Mouse (Mus musculus) MEL (cell line): ENCODE results near the gene Frmd4a. TPM values are rescaled to one million over a fixed set of nuclear protein-coding genes. Genes with fewer than 3 reads are reported as not detected.
A peak's percentile ranks its signal among the peaks of the same experiment; 100 is the strongest.

Source experiments
- DNase-seq: peaks from one replicate; pipeline ENCODE4 v3.0.0; 2011; ENCODE audit warnings: low read depth, low spot score
- H3K27ac ChIP-seq: 2 replicates; pipeline ENCODE4 v1.5.1; 2012; ENCODE audit warnings: low read depth, mild to moderate bottlenecking, control low read depth, low read length, moderate library complexity; ENCODE audit not compliant: control insufficient read depth
- H3K27me3 ChIP-seq, 2 experiments: fragments of 150-350 bp in 1 of 2; sonication (generic) in 1 of 2; 2 replicates each; pipeline ENCODE4 v1.6.1; 2012; ENCODE audit warnings: low read length in 2 of 2, mild to moderate bottlenecking in 2 of 2, improper control_type of control experiment in 1 of 2, moderate library complexity in 1 of 2; ENCODE audit not compliant: insufficient read depth in 2 of 2, control insufficient read depth in 1 of 2
- H3K36me3 ChIP-seq, 2 experiments: 2 replicates each; pipeline ENCODE4 v1.6.1; 2012 to 2014; ENCODE audit warnings: low read length in 2 of 2, improper control_type of control experiment in 1 of 2, inconsistent platforms in 1 of 2, mild to moderate bottlenecking in 1 of 2; ENCODE audit not compliant: insufficient read depth in 2 of 2, control insufficient read depth in 1 of 2
- H3K4me1 ChIP-seq, 2 experiments: fragments of 150-350 bp in 1 of 2; sonication (generic) in 1 of 2; 2 replicates each; pipeline ENCODE4 v1.6.1; 2012; ENCODE audit warnings: low read length in 2 of 2, improper control_type of control experiment in 1 of 2, mild to moderate bottlenecking in 1 of 2; ENCODE audit not compliant: insufficient read depth in 2 of 2, control insufficient read depth in 1 of 2
- H3K4me3 ChIP-seq, 2 experiments: fragments of 150-350 bp in 1 of 2; sonication (generic) in 1 of 2; 2 replicates each; pipeline ENCODE4 v1.5.1; 2012; ENCODE audit warnings: low read depth in 2 of 2, low read length in 2 of 2, mild to moderate bottlenecking in 2 of 2, moderate library complexity in 2 of 2, control low read depth in 1 of 2, improper control_type of control experiment in 1 of 2; ENCODE audit not compliant: control insufficient read depth in 1 of 2, insufficient read depth in 1 of 2
- H3K79me2 ChIP-seq: 2 replicates; pipeline ENCODE4 v1.6.1; 2012; ENCODE audit warnings: mild to moderate bottlenecking, low read length, moderate library complexity; ENCODE audit not compliant: control insufficient read depth, poor library complexity, insufficient read depth
- H3K9ac ChIP-seq: 2 replicates; pipeline ENCODE4 v1.6.1; 2012; ENCODE audit warnings: low read depth, mild to moderate bottlenecking, control low read depth, low read length, moderate library complexity; ENCODE audit not compliant: control insufficient read depth, poor library complexity, severe bottlenecking
- H3K9me3 ChIP-seq: fragments of 150-350 bp; sonication (generic); replicated peaks from 2 replicates; pipeline ENCODE4 v1.6.1; 2012; ENCODE audit warnings: mild to moderate bottlenecking, low read length, improper control_type of control experiment, moderate library complexity; ENCODE audit not compliant: insufficient read depth
- ETS1 ChIP-seq: IDR thresholded peaks from 2 replicates; pipeline ENCODE4 v1.6.1; 2012; ENCODE audit warnings: low read depth, mild to moderate bottlenecking, inconsistent platforms, low read length, improper control_type of control experiment, moderate library complexity
- MAX ChIP-seq: IDR thresholded peaks from 2 replicates; pipeline ENCODE4 v1.6.1; 2011; ENCODE audit warnings: low read length, improper control_type of control experiment
- MYB ChIP-seq: IDR thresholded peaks from 2 replicates; pipeline ENCODE4 v1.6.1; 2011; ENCODE audit warnings: mild to moderate bottlenecking, low read depth, low read length, improper control_type of control experiment
- POLR2AphosphoS5 ChIP-seq: IDR thresholded peaks from 2 replicates; pipeline ENCODE4 v1.6.1; 2012; ENCODE audit warnings: low read depth, borderline replicate concordance, mild to moderate bottlenecking, inconsistent platforms, low read length, moderate library complexity, mixed read lengths
- RAD21 ChIP-seq: IDR thresholded peaks from 2 replicates; pipeline ENCODE4 v1.6.1; 2011; ENCODE audit warnings: mild to moderate bottlenecking, low read depth, low read length, improper control_type of control experiment
- RCOR1 ChIP-seq: IDR thresholded peaks from 2 replicates; pipeline ENCODE4 v1.6.1; 2012; ENCODE audit warnings: low read depth, mild to moderate bottlenecking, inconsistent platforms, low read length, improper control_type of control experiment
- TBP ChIP-seq: IDR thresholded peaks from 2 replicates; pipeline ENCODE4 v1.8.0; 2011; ENCODE audit warnings: low read depth, low read length, improper control_type of control experiment
- TCF12 ChIP-seq: IDR thresholded peaks from 2 replicates; pipeline ENCODE4 v1.6.1; 2014; ENCODE audit warnings: low read depth, mild to moderate bottlenecking, inconsistent platforms, low read length, improper control_type of control experiment, moderate library complexity
- UBTF ChIP-seq: IDR thresholded peaks from 2 replicates; pipeline ENCODE4 v1.6.1; 2012; ENCODE audit warnings: low read depth, mild to moderate bottlenecking, inconsistent platforms, low read length, improper control_type of control experiment, moderate library complexity, borderline replicate concordance; ENCODE audit not compliant: insufficient read depth
- ZC3H11A ChIP-seq: IDR thresholded peaks from 2 replicates; pipeline ENCODE4 v1.6.1; 2012; ENCODE audit warnings: low read depth, mild to moderate bottlenecking, inconsistent platforms, low read length, improper control_type of control experiment
- polyA plus RNA-seq, 2 experiments: library from polyadenylated mRNA; stranded (reverse) in 1 of 2; unstranded in 1 of 2; fragments of >175 nt in 1 of 2; fragments of >200 nt in 1 of 2; gene quantifications; 2 replicates each; pipeline versions ENCODE4 v1.2.1 to v1.2.4; 2012; ENCODE audit warnings: low replicate concordance in 2 of 2, low read depth in 1 of 2; ENCODE audit not compliant: insufficient read length in 2 of 2, insufficient read depth in 1 of 2, missing spikeins in 1 of 2
- total RNA-seq: library from RNA; depleted of rRNA; stranded (reverse); fragments of 300-350 nt; gene quantifications from 2 replicates; pipeline ENCODE4 v1.2.3, GENCODE M21; 2012

Gene Frmd4a
- total and polyA plus RNA-seq, 3 experiments, result 6.4 to 14.4 TPM; not detected in 1

GRCm38 (mm10) chr2:4368544-4368943, 351.0 kb downstream of the Frmd4a start:
- H3K9me3 ChIP-seq, result no peaks in the 10 kb centered on the region
- no peak overlapping the region for H3K4me3 ChIP-seq
- H3K36me3 ChIP-seq, result peaks cover 0 to 2% of the 10 kb centered on the region in 2 experiments; a peak in 1 of 4 replicates
- no peak overlapping the region for H3K27ac ChIP-seq
- peak; percentile 6 for DNase-seq
- TF ChIP-seq TCF12 (no peak), RCOR1 (peak; percentile 62; the same call in 1 of the 2 replicates)
- H3K9ac ChIP-seq, result no peak overlapping the region
- H3K27me3 ChIP-seq, result no peaks in the 10 kb centered on the region; a peak in 1 of 4 replicates
- H3K4me1 ChIP-seq, result peaks cover 0 to 3% of the 10 kb centered on the region in 2 experiments; a peak in 1 of 4 replicates
- H3K79me2 ChIP-seq, result no peaks in the 10 kb centered on the region

GRCm38 (mm10) chr2:4370499-4370898, 353.0 kb downstream of the Frmd4a start:
- H3K4me1 ChIP-seq, result peaks cover 0 to 3% of the 10 kb centered on the region in 2 experiments; a peak in 1 of 4 replicates

GRCm38 (mm10) chr2:4371341-4371740, 353.8 kb downstream of the Frmd4a start:
- TF ChIP-seq MAX, result no peak
- no peak for TF ChIP-seq ETS1
- TF ChIP-seq POLR2AphosphoS5, result no peak
- TF ChIP-seq UBTF, result no peak
- TF ChIP-seq MYB, result no peak
- TF ChIP-seq ZC3H11A, result no peak
- TF ChIP-seq TBP, result no peak
- H3K27ac ChIP-seq, result no peak overlapping the region
- H3K36me3 ChIP-seq, result peaks cover 0 to 2% of the 10 kb centered on the region in 2 experiments; a peak in 1 of 4 replicates
- no peaks in the 10 kb centered on the region for H3K79me2 ChIP-seq
- H3K9me3 ChIP-seq, result no peaks in the 10 kb centered on the region
- peaks cover 0 to 3% of the 10 kb centered on the region in 2 experiments; a peak in 2 of 4 replicates for H3K27me3 ChIP-seq
- no peak overlapping the region for H3K4me3 ChIP-seq
- no peak overlapping the region for H3K9ac ChIP-seq
- H3K4me1 ChIP-seq, result peaks cover 0 to 3% of the 10 kb centered on the region in 2 experiments; a peak in 1 of 4 replicates
- no peak for DNase-seq

More at GRCm38 (mm10) chr2:4370499-4370898, 353.0 kb downstream of the Frmd4a start:
- no peak for DNase-seq
- peaks cover 0 to 2% of the 10 kb centered on the region in 2 experiments; a peak in 1 of 4 replicates for H3K36me3 ChIP-seq
- no peak overlapping the region for H3K27ac ChIP-seq
- peaks cover 0 to 3% of the 10 kb centered on the region in 2 experiments; a peak in 1 of 4 replicates for H3K27me3 ChIP-seq
- no peak for TF ChIP-seq RAD21
- H3K79me2 ChIP-seq, result no peaks in the 10 kb centered on the region
- no peaks in the 10 kb centered on the region for H3K9me3 ChIP-seq
- no peak overlapping the region for H3K4me3 ChIP-seq
- no peak overlapping the region for H3K9ac ChIP-seq
